Mouse (Mus musculus): ENCODE data around the gene Gm26558.

Gm26558 gene

GRCm38 (mm10) chr2:70661715-70662495 lies at the start of gene Gm26558:
Gm26558 (minus strand) TSS chr2:70662108.
- peak; percentile 36 for DNase-seq (ENCODE audit: low read depth, low spot score)

DNA sequence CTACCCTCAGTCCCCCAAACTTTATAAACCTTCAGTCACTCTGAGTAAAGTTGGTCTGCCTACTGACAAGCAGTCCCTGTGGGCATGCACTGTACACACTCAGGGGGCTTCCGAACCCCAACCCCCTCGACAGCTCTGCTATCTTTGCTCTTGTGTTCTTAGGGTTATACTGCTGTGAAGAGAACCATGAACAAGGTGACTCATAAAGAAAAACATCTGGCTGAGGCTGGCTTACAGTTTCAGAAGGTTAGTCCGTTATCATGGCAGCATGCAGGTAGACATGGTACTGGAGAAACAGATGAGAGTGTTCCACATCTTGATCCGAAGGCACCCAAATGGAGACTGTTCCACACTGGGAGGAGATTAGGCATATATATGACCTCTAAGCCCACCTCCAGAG lies 49.0 kb upstream of the Gm26558 start:
- no peak for DNase-seq (ENCODE audit: low read depth, low spot score)

GRCm38 (mm10) chr2:70710236-70710635 lies 48.3 kb upstream of the Gm26558 start:
- no peak for DNase-seq (ENCODE audit: low read depth, low spot score)

DNA sequence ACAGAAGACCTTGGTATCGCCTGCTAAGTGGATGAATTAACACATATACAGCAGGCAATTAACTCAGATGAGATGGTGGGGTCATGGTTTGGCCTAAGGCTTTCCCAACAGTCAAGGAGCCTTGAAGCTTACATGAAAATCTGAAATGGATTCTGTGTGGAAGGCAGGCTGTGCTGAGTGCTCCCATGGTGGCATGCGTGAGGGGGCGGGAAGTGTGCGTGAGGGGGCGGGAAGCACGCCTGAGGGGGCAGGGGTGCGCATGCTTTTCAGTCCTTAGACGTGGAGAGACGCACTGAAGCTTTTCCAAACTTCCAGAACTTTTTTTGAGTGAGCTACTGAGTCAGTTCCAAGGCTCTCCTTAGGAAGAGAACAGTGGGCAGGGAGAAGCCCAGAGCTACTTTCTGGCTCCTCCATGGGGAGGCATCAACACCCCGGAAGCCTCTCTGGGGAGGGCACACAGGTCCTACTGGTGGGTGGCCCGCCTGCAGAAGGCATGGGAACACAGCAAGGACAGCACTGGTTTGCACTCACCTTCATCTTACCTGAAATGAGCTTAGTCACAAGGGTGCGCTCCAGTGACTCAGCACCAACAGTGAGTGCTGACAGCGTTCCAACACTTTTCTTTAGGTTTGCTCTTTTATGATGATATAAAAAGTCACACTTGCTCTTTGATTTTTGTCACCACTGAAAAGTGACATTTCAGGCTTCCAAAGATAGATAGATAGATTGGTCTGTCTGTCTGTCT lies 47.2 kb upstream of the Gm26558 start:
- no peak for DNase-seq (ENCODE audit: low read depth, low spot score)

DNA sequence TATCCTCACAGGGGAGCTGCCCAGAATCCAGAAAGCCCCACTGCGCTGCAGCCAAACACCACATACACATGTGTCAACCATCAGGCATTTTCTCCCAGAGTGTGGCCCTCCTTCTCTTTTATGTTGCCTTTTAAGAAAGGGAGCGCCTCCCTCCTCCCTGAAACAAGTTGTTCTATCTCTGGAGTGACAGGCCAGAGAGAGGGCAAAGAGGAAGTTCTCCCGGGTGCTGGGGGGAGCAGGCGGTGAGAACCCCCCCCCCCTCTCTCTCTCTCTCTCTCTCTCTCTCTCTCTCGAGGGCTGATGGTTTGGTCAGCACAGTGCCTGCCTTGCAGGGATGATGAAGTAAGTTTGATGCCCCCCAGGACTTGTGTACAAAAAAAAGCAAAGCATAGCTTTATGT lies 40.5 kb upstream of the Gm26558 start:
- no peak for DNase-seq (ENCODE audit: low read depth, low spot score)

DNA sequence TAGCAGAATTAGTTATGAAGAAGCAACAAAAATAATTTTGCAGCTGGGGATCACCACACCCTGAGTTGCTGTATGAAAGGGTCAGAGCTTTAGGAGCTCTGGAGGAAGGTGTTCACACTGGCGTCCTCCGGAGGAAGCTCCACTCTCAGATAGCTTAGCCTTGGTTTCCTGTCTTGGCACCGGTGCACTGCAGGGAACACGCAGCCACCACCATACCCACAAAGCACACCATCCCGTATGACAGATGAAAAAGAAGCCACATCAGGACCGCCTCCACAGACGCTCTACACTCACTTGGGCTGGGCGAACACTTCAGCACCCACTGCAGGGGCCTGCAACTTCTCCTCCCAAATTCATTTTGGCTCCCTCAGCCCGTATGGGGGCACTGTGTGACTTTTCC lies 39.7 kb upstream of the Gm26558 start:
- DNase-seq (ENCODE audit: low read depth, low spot score): no peak

DNA sequence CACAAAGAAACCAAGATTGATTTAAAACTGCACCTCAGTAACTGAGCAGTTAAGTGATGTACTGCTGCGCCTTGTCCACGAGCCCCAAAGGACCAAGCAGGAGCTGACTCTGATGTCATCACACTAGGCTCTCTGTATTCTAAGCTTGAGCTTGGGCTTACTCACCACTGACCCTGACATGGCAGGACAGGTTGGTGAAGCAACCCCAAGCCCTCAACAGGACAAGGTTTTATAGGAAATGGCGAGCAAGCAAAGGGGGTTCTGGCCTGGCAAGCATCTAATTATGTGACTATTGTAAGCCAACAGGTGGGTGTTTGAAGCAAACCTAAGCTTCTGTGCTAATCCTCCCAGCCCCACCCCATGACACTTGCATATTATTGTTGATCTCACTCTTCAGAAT lies 38.9 kb upstream of the Gm26558 start:
- no peak for DNase-seq (ENCODE audit: low read depth, low spot score)

GRCm38 (mm10) chr2:70695712-70696111 lies 33.8 kb upstream of the Gm26558 start:
- DNase-seq (ENCODE audit: low read depth, low spot score): no peak

- no peak for DNase-seq (ENCODE audit: low read depth, low spot score)
These were observed 28.3 kb upstream of the Gm26558 start for GRCm38 (mm10) chr2:70690195-70690594.

GRCm38 (mm10) chr2:70688454-70689078 lies 26.7 kb upstream of the Gm26558 start:
- DNase-seq (ENCODE audit: low read depth, low spot score): no peak

DNA sequence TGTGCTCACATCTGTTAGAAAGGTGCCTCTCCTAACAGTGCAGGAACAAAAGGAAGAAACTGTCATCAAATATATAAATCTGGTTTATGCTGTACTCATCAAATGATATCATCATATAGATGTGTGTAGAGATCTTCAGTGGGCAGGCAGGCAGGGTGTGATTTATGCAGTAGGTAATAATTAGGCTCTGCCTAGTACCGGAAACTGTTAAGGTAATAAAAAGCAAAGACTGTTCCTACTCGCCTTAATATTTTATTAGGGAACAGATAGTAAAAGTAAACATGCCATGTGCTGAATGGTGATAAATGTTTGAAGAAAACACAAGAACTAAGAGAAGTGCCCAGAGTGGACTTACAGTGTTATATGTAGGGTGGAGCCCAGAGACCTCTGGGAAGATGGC lies 20.4 kb upstream of the Gm26558 start:
- DNase-seq (ENCODE audit: low read depth, low spot score): no peak

GRCm38 (mm10) chr2:70673445-70674126 lies 11.7 kb upstream of the Gm26558 start:
- no peak for DNase-seq (ENCODE audit: low read depth, low spot score)

GRCm38 (mm10) chr2:70672476-70672875 lies 10.6 kb upstream of the Gm26558 start:
- DNase-seq (ENCODE audit: low read depth, low spot score): no peak

DNA sequence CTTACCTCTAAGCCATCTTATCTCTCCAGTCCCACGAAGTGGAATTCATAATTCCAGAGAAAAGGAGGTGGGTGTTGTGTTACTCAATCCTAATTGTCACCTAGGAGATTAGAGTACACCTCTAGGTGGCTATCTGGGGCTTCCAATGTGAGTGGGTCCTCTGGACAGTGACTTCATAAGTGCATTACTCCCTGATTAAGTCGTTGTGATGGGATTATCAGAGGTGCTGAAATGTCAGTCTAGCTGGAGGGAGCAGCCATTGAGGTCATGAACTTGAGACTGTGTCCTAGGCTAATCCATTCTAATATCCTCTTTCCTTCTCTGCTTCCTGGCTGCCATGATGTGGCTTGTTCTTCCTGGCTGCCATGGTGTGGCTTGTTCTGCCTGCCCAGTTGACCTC lies 8.0 kb upstream of the Gm26558 start:
- DNase-seq (ENCODE audit: low read depth, low spot score): no peak

- no peak for DNase-seq (ENCODE audit: low read depth, low spot score)
These were observed 7.3 kb upstream of the Gm26558 start for GRCm38 (mm10) chr2:70669241-70669640.

- no peak for DNase-seq (ENCODE audit: low read depth, low spot score)
These were observed 5.1 kb upstream of the Gm26558 start for GRCm38 (mm10) chr2:70667016-70667415.

DNA sequence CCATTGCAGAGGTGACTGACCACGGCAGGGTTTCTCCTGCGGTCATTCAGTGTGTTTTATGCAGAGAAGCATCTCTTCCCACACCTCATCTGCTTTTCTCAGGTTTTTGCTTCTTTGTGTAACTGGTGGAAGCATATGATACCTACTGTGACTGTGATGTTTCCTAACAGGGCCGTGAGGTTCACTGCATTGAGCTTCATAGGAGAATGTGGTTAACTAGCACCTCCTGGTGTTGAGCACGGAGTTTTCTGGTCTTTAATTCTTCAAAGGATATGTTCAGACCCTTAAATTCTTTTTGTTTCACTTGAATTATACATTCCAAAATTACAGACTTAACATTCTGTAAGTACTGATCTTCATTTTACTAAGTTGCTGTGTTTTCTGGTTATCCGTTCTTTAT lies 1.9 kb upstream of the Gm26558 start:
- no peak for DNase-seq (ENCODE audit: low read depth, low spot score)

GRCm38 (mm10) chr2:70660887-70661714 lies 807 bp downstream of the Gm26558 start, which contains the start of gene Gorasp2:
Gorasp2 (plus strand) TSS chr2:70661576.
- peak; percentile 96 for DNase-seq (ENCODE audit: low read depth, low spot score)

DNA sequence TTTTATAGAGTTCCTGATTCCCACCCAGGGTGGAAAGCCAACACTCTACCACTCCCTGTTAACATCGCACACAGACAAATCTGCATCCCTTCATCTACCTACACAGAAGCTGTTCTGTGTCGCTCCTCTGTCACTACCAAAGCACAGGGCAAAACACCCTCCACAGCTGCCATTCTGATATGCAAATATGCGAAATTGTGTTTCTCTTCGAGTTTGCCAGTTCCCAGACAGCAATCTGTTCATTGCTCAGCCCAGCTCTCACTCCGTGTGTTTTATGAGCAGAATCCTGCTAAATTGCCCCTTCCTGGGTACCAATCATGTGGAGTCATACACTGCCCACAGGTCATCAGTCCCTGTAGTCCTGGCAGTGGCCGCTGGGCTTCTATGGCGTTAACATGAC lies 4.8 kb downstream of the Gm26558 start:
- no peak for DNase-seq (ENCODE audit: low read depth, low spot score)

- no peak for DNase-seq (ENCODE audit: low read depth, low spot score)
These were observed 10.1 kb downstream of the Gm26558 start for GRCm38 (mm10) chr2:70651820-70652219.

GRCm38 (mm10) chr2:70649471-70649870 lies 12.4 kb downstream of the Gm26558 start:
- no peak for DNase-seq (ENCODE audit: low read depth, low spot score)
